Mouse (Mus musculus): ENCODE data around the gene Srgn.

DNA sequence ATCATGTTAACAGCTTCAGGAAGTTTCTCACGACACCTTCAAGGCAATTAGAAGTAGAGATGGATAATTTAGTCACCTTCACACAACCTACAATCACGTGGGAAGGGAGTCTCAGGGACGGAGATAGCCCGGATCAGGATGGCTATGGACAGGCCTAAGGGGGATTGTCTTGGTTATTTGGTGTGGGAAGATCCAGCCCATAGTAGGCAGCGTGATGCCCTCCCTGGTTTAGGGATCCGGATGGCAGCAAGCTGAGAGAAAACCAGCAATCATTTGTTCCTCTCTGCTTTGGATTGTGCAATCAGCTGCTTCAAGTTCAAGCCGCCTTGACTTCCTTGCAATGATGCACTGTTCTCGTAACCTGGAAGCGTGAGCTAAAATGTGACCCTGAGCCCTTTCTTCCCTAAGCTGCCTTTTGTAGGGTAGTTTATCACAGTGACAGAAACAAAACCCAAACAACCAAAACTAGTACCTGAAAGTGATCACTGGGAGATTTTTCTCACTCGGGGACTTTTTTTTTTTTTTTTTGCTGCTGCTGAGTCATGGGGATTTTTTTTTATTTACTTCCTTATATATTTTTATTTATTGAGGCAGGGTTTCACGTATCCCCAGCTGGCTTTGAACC lies 18.1 kb downstream of the Srgn start:
- TF ChIP-seq POLR2A (IDR thresholded peaks at IDR 0.05; ENCODE audit: insufficient read depth, low read depth, low read length) (no peak), CTCF (IDR thresholded peaks at IDR 0.05; ENCODE audit: insufficient read depth, low read depth, low read length) (no peak)

Data from olfactory bulb, adult 2 months (tissue).